Mouse (Mus musculus) intestine, embryonic 14.5 days (tissue): Measurements from ENCODE around the gene Ppp2r5b. TPM values are rescaled to one million over a fixed set of nuclear protein-coding genes. Genes with fewer than 3 reads are reported as not detected.

Source experiments
- ATAC-seq: fragments of 200-750 bp; cut with Nextera tagmentation; replicated peaks from 2 replicates; pipeline ENCODE4 v1.8.0; 2017; ENCODE audit warnings: low read depth, moderate number of reproducible peaks, moderate TSS enrichment, moderate library complexity; ENCODE audit not compliant: low FRiP score, low TSS enrichment
- DNase-seq: peaks from one replicate; pipeline ENCODE4 v3.0.0-alpha.2; 2018; ENCODE audit warnings: low spot score
- H3K27ac ChIP-seq: fragments of 300-500 bp; sonication (generic); 2 replicates; pipeline ENCODE4 v1.5.1; 2014; ENCODE audit warnings: low read depth, mild to moderate bottlenecking, control low read depth
- H3K27me3 ChIP-seq: fragments of 300-500 bp; sonication (generic); replicated peaks from 2 replicates; pipeline ENCODE4 v1.6.1; 2014; ENCODE audit warnings: low read length, control low read depth; ENCODE audit not compliant: control insufficient read depth, insufficient read depth
- H3K36me3 ChIP-seq: fragments of 300-500 bp; sonication (generic); 2 replicates; pipeline ENCODE4 v1.6.1; 2014; ENCODE audit warnings: low read length, control low read depth; ENCODE audit not compliant: control insufficient read depth, insufficient read depth
- H3K4me1 ChIP-seq: fragments of 300-500 bp; sonication (generic); replicated peaks from 2 replicates; pipeline ENCODE4 v1.6.1; 2014; ENCODE audit warnings: low read length, control low read depth, mixed read lengths; ENCODE audit not compliant: control insufficient read depth, insufficient read depth
- H3K4me2 ChIP-seq: fragments of 300-500 bp; sonication (generic); 2 replicates; pipeline ENCODE4 v1.6.1; 2014; ENCODE audit warnings: low read length
- H3K4me3 ChIP-seq: fragments of 300-500 bp; sonication (generic); 2 replicates; pipeline ENCODE4 v1.5.1; 2014; ENCODE audit warnings: low read depth, low read length, control low read depth, mixed read lengths
- H3K9ac ChIP-seq: fragments of 300-500 bp; sonication (generic); 2 replicates; pipeline ENCODE4 v1.6.1; 2014; ENCODE audit warnings: mild to moderate bottlenecking, low read length
- H3K9me3 ChIP-seq: fragments of 300-500 bp; sonication (generic); 2 replicates; pipeline ENCODE4 v1.6.1; 2016; ENCODE audit warnings: low read length, control low read depth; ENCODE audit not compliant: control insufficient read depth
- WGBS: fragments of 180-500 bp; shearing (Covaris S2); extraction: QIAGEN DNeasy Blood & Tissue Kit; methylation state at CpG from one replicate; pipeline ENCODE4 v1.1.7; 2014; 5-methylcytosine and 5-hydroxymethylcytosine counted together
- polyA plus RNA-seq: library from polyadenylated mRNA; unstranded; fragments of >200 nt; fragmentation: Nextera tagmentation; extraction: Ambion mirVana; gene quantifications from 2 replicates; pipeline ENCODE4 v1.2.1, GENCODE M21; 2014

The Ppp2r5b gene
- 24.1 and 27.5 TPM in 2 replicates for polyA plus RNA-seq

GRCm38 (mm10) chr19:6235084-6236052 is at the start of gene Ppp2r5b:
Ppp2r5b (minus strand) TSS chr19:6235872.
- Histone ChIP-seq H3K27ac (peak within 1 kb of the TSS; percentile 91), H3K9ac (peak within 1 kb of the TSS; percentile 57), H3K4me2 (peak within 1 kb of the TSS; percentile 57), H3K4me1 (peaks cover 15% of the 10 kb centered on the region), H3K36me3 (peaks cover 29% of the 10 kb centered on the region), H3K4me3 (peak within 1 kb of the TSS; percentile 61), H3K9me3 (no peaks in the 10 kb centered on the region), H3K27me3 (no peaks in the 10 kb centered on the region)
- WGBS, result 3% methylated on average over 48 of the region's 48 CpGs
- ATAC-seq, result peak; percentile 89
- DNase-seq, result peak; percentile 96

- Histone ChIP-seq H3K36me3 (peaks cover 68% of the 10 kb centered on the region), H3K27ac (no peak overlapping the region), H3K4me3 (no peak overlapping the region), H3K27me3 (no peaks in the 10 kb centered on the region), H3K9ac (no peak overlapping the region), H3K4me1 (no peaks in the 10 kb centered on the region), H3K9me3 (no peaks in the 10 kb centered on the region), H3K4me2 (no peak overlapping the region)
- peak; percentile 22; the same call in 1 of the 2 replicates for ATAC-seq
- DNase-seq, result no peak
- 62% methylated on average over 8 of the region's 8 CpGs for WGBS
Measured at GRCm38 (mm10) chr19:6285226-6285625, 49.6 kb upstream of the Ppp2r5b start.

- Histone ChIP-seq H3K4me1 (peaks cover 1% of the 10 kb centered on the region; the same call in 1 of the 2 replicates), H3K27ac (no peak overlapping the region), H3K9ac (no peak overlapping the region), H3K27me3 (no peaks in the 10 kb centered on the region), H3K4me3 (no peak overlapping the region), H3K9me3 (no peaks in the 10 kb centered on the region), H3K36me3 (peaks cover 66% of the 10 kb centered on the region), H3K4me2 (no peak overlapping the region)
- 77% methylated on average over 12 of the region's 12 CpGs for whole genome bisulfite sequencing
- DNase-seq, result no peak
- no peak for ATAC-seq
Measured at GRCm38 (mm10) chr19:6284502-6284901, 48.8 kb upstream of the Ppp2r5b start.

- Histone ChIP-seq H3K27me3 (no peaks in the 10 kb centered on the region), H3K4me3 (no peak overlapping the region), H3K4me2 (no peak overlapping the region), H3K4me1 (peaks cover 16% of the 10 kb centered on the region), H3K9ac (no peak overlapping the region), H3K27ac (no peak overlapping the region), H3K36me3 (peaks cover 60% of the 10 kb centered on the region), H3K9me3 (no peaks in the 10 kb centered on the region)
- ATAC-seq (no peak), DNase-seq (no peak)
- whole genome bisulfite sequencing, result 72% methylated on average over 5 of the region's 5 CpGs
Measured at GRCm38 (mm10) chr19:6283001-6283400, 47.3 kb upstream of the Ppp2r5b start.

GRCm38 (mm10) chr19:6281122-6282020 is 45.7 kb upstream of the Ppp2r5b start:
- H3K27me3 ChIP-seq, result no peaks in the 10 kb centered on the region
- ATAC-seq (no peak), DNase-seq (no peak)
- WGBS, result 70% methylated on average over 14 of the region's 14 CpGs
- no peak overlapping the region for H3K27ac ChIP-seq
- H3K4me3 ChIP-seq, result no peak overlapping the region
- H3K4me2 ChIP-seq, result no peak overlapping the region
- H3K4me1 ChIP-seq, result peaks cover 21% of the 10 kb centered on the region
- no peak overlapping the region for H3K9ac ChIP-seq
- H3K36me3 ChIP-seq, result peaks cover 52% of the 10 kb centered on the region
- H3K9me3 ChIP-seq, result no peaks in the 10 kb centered on the region

GRCm38 (mm10) chr19:6280554-6280953 is 44.9 kb upstream of the Ppp2r5b start:
- DNase-seq (no peak), ATAC-seq (no peak)
- Histone ChIP-seq H3K9ac (no peak overlapping the region), H3K4me1 (peaks cover 25% of the 10 kb centered on the region), H3K36me3 (peaks cover 46% of the 10 kb centered on the region), H3K27me3 (no peaks in the 10 kb centered on the region), H3K4me3 (no peak overlapping the region), H3K4me2 (no peak overlapping the region), H3K27ac (no peak overlapping the region), H3K9me3 (no peaks in the 10 kb centered on the region)
- 83% methylated on average over 7 of the region's 7 CpGs for WGBS

GRCm38 (mm10) chr19:6279481-6280144 is 43.9 kb upstream of the Ppp2r5b start:
- H3K27me3 ChIP-seq, result no peaks in the 10 kb centered on the region
- DNase-seq, result no peak
- WGBS, result 85% methylated on average over 6 of the region's 6 CpGs
- no peak overlapping the region for H3K4me3 ChIP-seq
- no peak for ATAC-seq
- H3K4me2 ChIP-seq, result peak overlapping the region; percentile 95
- H3K9me3 ChIP-seq, result no peaks in the 10 kb centered on the region
- no peak overlapping the region for H3K9ac ChIP-seq
- H3K36me3 ChIP-seq, result peaks cover 38% of the 10 kb centered on the region
- peaks cover 28% of the 10 kb centered on the region for H3K4me1 ChIP-seq
- H3K27ac ChIP-seq, result peak overlapping the region; percentile 13; the same call in 1 of the 2 replicates
